Mouse (Mus musculus): ENCODE measurements around the gene Sema4b.

Sema4b gene

DNA sequence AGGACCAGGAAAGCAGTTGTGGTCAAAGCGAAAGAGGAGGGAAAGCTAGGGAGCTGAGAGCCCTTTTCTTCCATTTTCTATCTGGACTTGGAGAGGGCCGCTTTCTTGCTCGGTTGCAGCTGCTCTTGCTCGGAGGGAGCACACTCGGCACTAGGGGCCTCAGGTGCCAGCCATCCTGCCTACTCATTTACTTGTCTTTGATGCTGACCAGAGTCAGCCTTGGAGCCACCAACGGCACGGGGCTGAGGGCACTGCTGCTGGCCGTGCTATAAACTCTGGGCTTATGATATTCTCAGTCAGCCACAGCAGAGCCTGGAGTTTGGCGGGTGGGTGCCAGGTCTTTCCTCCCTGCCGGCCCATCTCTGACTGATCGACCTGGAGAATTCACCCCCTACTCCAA, 12.2 kb downstream of the Sema4b start:
- DNase-seq: peak in 1 of 2 experiments; percentile 45

DNA sequence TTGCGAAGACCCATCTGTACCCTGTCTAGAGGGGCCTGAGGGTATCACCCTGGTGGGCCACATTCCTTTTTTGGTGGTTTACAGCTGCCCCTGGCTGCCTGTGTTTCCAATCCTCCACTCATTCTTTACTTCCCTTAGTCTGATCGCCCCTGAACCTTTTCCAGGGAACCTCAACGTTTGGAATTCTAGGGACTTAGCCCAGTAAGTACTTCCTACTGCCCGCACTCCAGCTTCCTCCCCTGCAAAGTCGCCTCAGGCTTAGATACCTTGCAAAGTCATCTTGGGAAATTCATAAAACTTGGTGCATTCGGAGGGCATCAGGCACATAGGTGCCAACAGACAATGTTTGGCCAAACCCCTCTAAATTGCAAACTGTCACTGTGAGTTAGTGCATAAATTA, 12.6 kb downstream of the Sema4b start:
- no peak for DNase-seq

DNA sequence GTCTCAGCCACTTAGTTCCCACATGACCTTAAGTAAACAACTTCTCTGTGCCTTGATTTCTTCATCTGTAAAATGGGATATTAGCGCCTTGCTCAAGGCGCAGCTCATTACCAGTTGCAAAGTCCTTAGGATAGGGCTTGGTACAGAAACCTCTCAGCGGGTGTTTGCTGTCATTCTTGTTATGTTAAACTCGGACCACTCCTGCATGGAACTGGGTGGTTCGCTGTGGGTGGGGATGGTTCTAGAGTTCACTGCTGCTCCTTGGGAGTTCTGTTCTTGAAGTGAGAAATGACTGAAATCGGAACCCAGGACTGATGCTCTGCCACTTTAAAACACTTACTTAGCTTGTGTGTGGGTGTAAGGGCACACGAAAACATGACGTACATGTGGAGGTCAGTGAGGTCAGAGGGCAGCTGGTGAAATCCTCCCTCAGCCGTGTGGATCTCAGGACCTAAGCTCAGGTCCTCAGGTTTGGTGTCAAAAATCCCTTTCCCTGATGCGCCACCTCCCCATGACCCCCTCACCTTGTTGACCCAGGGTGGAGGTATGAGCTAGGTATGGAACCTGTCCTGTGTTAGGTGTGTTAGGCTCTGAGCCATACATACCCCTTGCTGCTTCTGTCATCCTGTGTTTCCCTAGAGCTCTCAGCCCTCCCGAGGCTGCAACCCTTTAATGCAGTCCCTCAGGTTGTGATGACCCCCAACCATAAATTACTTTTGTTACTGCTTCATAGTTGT, 13.4 kb downstream of the Sema4b start:
- no peak for DNase-seq

DNA sequence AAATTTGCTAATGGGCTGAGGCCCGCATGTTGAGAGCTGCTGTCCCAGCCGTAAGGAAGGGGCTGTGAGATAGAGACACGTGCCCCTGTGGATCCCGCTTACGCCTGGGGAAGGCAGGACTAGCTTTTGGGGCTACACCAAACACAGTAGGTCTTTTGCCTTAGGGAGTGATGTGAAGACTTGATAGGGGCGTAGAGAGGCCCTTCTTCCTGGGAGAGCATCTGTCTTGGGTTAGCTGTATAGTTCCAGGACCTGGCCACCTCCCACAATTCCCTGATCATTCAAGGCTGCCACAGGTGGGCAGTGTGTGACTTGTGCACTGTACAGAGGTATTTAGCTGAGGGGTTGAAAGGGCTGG, 13.9 kb downstream of the Sema4b start:
- no peak for DNase-seq

DNA sequence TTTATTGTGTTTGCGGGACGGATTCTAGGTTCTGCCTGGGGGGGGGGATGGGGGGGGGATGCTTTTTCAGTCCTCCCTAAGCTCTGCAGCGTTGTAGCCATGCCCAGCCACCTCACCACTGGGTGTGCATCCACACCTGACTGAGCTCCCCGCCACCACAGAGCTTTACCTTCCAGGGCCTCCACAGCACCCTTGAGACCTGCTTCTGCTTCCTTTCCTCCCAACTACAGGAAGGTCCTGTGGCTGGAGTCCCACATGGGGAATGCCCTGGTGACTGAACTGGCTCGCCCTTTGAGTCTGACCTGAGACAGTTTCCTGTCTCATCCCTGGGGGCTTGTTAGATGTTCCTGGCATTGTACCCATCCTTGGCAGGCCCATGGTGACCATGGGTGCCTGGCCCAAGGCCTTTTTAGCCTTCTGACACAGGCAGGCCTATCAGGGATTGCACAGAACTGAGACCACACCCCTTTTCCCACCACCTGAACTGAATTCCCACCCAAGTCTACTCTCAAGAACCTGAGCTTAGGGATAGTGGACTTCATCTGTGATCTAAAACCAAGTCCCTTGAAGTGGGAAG, 14.4 kb downstream of the Sema4b start:
- no peak for DNase-seq

DNA sequence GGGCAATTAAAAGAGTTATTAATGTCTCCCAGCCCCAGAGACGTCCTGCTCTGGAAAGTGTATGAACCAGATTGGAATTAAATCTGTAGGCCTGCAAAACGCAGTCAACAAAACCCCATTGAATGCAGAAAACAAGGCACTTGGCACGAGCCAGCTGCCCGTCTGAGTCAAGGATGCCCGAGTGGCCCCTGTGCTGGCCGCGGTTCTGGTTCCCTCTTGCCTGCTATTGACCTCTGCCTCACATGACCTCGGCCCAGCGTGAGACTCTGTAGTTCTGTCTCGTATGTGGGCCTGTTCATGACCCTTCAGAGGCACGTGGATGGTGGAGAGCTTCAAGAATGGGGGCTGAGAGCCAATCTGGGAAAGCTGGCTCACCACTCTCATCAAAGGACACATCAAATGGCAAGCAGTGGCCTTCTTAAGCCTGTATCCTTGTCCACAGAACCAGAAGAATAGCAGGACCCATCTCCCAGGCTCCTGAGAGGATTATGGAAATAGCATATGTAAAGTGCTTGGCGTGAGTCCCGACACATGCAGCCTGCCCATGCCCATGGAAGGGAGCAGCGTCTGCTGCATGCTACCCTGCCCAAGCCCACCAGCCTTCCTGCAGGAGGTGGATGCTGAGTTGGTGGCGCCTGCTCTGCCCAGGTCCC, 15.4 kb downstream of the Sema4b start:
- DNase-seq: peak in 1 of 2 experiments; percentile 56

DNA sequence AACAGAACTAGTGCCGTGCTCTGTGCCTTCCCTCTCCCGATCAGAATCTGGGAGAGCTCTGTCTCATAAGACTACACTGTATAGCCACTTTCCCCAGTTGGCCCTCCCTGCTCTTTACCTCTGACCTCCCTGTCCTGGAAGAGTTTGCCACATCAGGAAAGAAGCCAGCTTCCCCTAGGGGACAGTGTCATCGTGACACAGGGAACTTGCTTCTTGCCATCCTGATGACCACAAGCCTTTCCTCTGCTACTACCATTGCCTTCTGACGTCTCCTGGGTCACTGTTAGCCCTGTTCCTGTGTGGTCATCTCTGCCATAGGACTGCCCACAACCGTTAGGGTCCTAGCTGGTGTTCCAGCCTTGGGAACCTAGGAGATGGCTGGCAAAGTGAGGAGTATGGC, 16.3 kb downstream of the Sema4b start:
- DNase-seq: no peak

DNA sequence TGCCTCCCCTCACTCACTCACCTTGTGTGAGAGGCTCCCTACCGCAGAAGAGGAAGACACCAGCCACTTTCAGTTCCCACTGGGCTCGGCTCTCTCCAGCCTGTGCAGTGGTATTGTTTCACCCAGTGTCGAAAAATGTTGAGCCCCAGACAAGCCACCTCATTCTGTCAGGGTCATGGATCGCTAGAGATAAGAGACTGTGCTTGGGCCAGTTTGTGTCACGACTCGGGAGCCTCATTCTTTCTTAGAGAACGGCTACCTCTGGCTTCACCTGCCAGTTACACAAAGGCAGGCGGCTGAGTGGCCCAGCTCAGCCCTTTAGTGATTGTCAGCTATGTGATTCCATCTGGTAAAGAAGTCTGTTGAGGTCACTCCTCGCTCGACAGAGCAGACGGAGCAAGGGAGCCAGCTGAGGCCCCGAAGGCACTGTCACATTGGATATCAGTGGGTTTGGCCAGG, 17.0 kb downstream of the Sema4b start:
- no peak for DNase-seq

DNA sequence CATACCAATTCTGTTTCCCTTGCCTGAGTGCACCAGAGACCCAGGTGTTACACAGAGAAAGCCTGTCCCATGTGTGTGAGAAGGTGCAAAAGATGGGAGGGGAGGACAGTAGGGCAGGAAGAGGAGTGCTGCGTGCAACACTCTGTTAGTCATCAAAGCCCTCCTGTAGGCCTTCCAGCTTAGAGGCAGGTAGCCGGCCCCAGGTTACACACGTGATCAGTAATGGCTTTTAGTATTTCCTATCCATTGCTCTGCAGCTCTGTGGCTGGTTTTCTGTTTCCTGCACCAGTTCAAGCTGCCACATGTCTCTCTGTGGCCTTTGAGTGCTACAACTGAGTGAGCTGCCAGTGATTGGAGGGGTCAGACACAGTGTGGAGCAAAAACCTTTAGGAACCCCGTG, 17.7 kb downstream of the Sema4b start:
- DNase-seq: no peak

DNA sequence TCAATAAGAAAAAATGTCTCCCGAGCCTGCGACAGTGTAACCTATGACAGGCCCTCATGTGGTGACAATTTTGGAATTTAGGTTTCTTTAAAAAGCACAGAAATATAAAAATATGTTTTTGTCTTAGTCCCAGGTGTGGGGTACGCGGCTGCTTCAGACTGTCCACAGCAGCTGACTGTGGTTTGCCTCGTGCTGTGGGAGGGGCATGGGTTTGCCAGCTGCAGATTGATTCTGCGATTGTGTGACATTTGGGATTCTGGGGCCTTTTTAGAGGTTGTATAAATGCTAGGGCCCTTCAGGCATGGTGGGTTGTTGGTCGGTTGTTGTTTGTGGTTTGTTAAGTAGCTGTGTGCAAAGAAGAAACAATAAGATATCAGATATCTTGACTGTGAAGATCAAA, 18.3 kb downstream of the Sema4b start:
- no peak for DNase-seq

DNA sequence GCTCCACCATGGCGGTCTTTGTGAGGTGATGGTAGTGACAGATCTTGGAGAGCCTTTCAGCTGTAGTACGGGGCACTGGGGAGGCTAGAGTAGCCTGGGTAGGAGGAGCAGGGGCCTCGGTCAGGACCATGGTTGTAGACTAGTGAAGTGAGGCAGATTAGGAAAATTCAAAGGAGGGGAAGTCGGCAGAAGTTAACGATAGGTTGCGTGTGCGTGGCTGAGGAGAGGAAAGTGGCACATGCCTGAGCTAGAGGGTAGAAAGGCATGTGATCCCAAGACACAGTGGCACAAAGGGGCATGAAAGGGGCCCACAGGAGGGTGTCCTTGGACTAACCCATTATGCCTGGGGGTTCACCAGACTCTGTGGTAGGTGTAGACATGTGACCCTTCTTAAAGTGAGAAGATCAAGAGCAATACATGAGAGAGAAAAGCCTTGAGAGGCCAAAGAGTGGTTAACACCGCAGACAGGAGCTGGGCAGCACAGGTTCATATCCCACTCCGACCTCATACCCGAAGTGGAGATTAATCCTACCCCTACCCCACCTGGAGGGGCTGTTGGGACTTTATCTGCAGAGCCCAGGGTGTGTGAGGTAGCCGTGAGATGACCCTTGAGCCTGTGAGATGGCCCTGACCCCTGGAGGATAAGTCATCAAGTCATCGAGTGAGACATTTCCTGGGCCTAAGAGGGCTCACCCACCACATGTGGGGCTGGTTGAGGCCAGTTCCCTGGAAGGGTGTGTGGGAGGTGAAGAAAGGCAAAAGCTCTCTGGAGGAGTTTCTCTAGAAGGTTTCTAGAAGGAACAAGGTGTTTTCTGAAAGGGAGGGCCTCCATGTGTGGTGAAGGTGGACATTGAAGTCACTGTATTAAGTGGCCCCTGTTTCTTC, 19.3 kb downstream of the Sema4b start:
- DNase-seq: no peak

DNA sequence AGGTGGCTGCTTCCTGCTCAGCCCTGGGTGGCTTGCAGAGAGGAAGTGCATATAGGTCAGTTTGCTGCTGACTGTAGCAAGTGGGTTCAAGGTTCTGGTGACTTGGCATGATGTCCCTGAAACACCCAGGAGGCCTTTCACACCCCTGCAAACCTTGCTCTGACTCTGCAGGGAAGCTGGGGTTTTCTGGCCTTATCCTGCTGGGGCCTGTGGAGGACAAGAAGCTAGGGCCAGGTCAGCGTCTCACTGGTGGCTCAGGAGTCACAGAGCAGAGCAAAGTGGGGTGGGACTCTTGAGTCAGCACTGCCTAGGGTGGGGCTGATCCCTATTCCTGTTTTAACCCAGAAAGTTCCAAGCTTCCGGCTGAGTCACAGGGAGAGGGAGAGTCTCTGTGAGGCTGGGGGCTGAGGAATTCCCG, 20.7 kb downstream of the Sema4b start:
- DNase-seq: no peak

DNA sequence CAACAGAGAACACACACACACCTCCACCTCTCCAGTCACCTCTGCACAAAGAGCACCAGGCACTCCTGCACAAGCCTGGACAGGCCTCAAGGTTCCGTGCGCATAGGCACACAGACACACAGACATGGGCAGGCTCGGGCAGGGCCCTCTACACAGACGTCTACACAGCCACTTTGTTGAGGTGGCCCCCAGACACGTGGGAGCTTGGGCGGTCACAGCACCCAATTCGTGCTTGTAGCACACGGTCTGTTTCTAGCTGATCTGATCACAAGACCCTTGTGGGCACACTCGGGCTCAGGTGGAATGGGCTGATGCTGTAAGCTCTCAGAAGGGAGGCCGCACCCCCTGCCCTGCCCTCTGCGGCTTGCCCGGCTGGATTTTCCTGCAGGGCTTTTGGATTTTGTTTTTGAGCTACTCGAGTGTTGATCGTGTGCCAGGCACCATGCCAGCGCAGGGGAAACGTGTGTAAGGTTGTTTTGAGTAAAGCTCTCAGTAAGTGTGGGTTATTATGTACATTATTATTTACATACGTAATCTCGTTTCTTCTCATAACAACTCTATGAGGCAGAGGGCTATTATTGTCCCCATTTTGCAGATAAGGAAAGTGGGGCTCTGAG, 21.5 kb downstream of the Sema4b start:
- DNase-seq: no peak

DNA sequence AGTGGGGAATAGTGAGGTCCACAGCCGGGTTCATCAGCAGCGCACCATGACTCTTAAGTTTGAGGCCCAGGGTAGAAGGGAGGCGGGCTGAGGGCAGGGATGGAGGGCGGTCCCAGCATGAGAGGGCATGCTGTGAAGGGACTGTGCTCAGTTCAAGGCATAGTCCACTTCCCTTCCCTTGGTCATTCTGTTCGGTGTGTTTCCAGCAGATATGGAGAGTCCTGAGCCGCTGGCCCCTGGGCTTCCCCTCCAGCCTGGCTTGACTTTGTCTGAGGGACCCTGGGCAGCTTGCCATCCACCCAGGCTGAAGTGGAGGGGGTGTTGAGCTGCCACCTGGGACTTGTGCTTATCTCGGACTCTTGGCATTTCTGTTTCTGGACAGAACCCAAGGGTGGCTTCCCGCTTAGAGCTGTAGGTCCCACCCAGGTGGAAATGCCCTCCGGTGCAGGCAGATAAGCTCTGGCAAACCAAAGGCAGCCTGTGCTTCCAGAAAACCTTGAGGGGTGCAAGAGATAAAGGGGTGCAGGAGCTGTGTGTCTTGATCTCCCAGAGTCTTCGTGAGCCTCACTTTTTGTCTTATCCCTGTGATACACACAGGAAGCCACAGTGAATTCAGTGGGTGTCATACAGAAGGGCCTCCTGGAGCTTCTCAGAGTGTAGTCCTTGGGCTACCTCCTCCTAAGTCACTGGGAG, 22.2 kb downstream of the Sema4b start:
- DNase-seq: peak in 1 of 2 experiments; percentile 38

DNA sequence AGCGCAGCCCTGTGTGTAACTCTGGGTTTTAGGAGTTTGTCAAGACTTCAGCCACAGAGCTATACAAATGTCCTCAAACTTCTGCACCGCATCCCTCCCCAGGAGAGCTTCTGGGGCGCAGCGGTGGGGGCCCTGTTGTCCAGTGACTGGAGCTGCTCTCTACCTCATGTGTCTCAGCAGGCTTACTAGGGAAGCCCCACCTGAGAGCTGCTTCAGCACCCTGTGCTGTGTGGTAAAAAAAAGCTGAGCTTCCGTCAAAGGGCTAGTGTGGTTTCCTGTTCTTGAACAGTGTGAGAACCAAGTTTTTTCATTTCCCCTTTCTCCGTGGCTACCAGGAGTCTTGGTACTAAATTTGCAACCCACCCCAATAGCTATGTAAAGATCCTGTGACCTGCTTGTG, 23.0 kb downstream of the Sema4b start:
- no peak for DNase-seq

DNA sequence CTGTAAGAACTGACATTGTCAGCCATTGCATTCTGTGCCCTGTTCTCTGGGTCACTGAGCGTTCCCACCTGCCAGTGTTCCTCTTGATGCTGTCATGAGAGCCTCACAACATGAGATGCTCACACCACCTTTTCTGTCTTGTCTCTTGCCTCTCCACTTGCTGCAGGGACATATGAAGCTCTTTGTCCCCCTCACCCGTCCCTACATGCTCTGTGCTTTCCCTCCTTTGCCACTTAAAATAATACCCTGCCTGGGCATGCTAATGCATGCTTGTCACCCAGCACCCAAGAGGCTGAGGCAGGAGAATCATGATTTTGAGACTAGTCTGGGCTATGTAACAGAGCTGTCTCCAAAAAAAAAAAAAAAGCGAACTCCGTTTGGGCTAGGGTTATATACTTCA, 24.3 kb downstream of the Sema4b start:
- DNase-seq: no peak

DNA sequence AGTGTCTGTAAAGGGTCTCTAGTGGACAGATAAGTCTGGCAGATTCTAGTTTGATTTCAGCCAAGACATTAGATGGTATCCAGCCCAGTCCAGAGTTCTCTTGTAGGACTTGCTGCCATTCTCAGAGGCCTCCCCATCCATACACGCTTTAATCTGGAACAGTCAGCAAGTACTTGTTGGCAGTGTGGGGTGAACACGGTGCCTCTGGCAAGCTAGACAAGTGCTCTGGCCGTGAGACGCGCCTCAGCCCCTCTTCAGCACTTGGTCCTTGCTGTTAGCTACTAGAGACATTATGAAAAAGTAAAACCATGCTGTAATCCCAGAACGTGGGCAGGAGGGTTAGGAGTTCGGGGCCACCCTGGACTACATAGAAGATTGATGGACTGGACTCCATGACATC, 27.0 kb downstream of the Sema4b start:
- DNase-seq: no peak

DNA sequence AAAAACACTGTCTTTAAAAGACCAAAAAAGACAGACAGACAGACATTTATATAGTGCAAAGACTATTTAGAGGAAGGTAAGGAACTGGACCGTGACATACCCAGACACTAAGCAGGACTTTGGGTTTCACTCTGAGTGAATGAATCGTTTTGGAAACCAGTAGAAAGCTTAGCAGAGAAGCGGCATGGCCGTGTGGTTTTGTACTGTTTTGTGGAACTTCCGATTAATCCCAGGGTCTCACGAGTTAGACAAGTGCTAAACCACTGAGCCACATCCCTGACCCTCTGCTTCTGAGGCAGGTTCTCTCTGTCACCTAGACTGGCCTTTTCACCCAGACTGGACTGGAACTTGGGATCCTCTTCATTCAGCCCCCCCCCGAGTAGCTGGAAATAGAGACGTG, 27.8 kb downstream of the Sema4b start:
- no peak for DNase-seq

DNA sequence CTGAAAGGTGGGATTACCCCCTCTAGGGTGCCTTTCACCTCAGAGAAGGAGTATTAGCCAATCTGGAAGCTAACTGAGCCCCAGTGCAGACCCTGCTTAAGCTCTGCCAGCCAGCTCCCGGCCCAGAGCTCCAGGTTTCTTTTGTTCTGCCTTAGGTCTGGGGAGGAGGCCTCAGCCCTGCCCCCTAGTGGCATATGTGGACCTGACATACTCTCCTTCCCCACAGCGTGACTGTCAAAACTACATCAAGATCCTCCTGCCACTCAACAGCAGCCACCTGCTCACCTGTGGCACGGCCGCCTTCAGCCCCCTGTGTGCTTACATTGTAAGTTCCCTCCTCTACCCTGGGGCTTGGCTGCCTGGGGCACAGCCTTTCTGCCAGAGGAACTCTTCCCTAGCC, 28.8 kb downstream of the Sema4b start:
- DNase-seq: peak; percentile 90 to 92

DNA sequence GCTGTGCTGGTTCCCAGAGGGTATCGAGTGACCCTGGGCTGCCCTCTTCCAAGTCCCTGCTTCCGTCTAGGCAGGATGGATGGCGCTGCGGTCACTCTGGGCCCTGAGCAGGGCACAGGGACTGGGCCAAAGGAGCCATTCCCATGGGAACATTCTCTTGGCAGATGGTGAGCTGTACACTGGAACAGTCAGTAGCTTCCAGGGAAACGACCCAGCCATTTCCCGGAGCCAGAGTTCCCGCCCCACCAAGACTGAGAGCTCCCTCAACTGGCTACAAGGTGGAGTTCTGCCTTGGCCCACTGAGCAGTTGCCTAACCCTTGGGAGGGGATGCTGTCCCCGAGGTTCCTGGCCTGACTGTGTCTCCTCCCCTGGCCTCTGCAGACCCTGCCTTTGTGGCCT, 29.9 kb downstream of the Sema4b start:
- peak; percentile 61 to 64 for DNase-seq

DNA sequence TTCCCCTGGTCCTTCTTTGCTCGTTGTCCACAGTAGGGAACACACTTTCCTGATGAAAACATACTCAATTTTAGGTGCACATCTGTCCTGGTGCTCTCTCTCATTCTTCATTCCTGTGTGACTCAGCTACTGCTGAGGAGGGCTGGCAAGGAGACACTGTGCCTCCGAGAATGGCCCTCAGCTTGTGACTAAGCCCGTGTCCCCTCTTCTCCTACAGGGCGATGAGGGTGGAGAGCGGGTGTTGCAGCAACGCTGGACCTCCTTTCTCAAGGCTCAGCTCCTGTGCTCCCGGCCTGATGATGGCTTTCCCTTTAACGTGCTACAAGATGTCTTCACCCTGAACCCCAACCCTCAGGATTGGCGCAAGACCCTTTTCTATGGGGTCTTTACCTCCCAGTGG, 32.0 kb downstream of the Sema4b start:
- DNase-seq: no peak

DNA sequence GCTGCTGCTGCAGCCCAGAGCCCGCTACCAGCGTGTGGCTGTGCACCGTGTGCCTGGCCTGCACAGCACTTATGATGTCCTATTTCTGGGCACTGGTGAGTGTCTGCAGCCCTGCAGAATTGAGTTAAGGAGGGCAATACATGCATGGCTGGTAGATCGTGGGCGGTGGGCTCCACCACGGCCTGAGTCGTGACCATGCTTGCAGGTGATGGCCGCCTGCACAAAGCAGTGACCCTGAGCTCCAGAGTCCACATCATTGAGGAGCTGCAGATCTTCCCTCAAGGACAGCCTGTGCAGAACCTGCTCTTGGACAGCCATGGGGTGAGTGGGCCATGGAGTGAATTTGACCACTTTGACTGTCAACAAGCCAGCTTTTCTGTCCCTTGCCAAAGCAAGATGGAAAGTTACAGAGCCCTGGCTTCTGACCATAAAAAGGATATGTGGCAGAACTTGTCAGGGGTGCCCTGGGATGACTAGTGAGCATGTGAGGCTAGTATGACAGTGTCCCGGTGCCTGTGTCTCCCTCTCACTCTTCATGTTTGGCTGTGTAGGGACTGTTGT, 33.7 kb downstream of the Sema4b start:
- no peak for DNase-seq

Data from cerebellum, postnatal 14 days (tissue).